Mouse (Mus musculus): ENCODE data around the gene Gm7361.
"Not testable (repeated sequence)": the region's sequence is repeated elsewhere in the genome, so short reads cannot be mapped to it uniquely, and the experiment has no call there.

Gm7361 gene

DNA sequence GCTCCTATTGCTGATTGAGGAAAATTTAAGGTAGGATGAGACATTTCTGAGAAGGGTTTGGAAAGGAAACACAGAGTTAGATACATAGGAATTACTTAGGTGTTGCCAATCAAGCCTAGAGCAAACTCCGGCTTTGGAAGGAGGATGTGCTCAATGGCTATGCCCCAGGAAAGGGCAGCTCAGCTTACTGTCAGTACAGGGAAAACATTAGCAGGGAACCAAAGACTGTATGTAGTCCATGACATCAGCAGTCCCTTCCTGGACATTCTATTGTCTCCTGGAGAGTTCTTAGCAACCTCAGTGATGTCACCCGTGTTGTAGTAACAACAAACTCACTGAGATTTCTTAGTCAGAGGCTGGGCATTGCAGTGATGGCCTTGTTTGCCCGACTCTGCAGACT is at the start of gene Gm7361:
Gene Gm7361, plus strand, starts transcription at position 301 of the 400 bp plus-strand sequence.
- not testable (repeated sequence) for DNase-seq (ENCODE audit: low spot score in 2 of 2)

DNA sequence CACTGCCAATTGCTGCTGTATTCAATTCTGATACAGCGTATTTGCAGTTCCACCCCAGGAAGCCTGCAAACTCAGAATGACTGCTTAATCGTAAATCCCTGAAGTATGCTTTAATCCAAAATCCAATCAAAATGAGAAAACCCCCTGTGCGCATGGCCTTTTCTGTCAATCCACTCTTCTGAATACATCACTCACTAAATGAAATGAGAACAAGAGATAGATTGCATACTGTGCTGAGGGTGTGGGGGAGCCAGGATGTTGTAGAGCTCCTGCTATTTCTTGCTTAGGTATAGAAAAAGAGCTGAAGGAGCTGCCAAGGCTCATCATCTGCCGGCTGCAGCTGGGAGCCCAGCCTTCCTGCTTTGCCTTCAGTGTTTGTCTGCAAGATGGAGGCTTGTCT is 46.5 kb upstream of the Gm7361 start:
- no peak for DNase-seq (ENCODE audit: low spot score in 2 of 2)

DNA sequence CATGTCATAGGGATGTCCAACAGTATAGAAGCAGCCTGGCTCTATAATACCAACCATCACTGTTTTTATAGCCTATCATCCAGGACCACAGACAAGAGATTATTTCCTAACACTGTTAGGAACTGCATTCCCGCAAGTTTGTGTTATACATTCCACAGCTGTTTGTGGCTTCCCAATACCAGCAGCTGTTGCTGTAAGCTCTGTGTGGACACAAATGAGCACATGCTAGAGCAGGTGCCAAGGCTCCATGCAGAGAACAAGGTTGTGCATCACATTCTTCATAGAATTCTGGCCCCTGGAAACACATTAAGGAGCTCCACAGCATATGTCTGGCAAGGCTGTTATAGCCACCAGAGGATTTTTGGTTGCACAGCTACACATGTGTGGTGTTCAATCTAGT is 35.4 kb upstream of the Gm7361 start:
- DNase-seq (ENCODE audit: low spot score in 2 of 2): no peak

DNA sequence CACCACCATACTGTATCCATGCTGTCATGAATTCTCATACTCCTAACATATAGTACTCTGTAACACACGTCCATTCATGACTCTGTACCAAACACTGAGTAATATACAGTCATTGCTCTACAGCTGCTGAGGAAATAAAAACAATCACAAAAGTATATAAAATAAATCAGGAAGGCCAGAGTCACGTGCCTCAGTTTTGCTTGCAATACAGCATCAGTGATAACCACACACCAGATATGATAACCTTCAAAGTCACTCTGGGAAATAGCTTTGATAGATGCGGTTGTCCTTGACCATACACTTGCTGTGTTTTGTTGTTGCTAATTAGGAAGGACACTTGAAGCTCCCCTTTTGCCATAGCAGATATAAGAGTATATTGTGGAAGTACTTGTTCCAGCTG is 9.2 kb downstream of the Gm7361 start:
- not testable (repeated sequence) for DNase-seq (ENCODE audit: low spot score in 2 of 2)

DNA sequence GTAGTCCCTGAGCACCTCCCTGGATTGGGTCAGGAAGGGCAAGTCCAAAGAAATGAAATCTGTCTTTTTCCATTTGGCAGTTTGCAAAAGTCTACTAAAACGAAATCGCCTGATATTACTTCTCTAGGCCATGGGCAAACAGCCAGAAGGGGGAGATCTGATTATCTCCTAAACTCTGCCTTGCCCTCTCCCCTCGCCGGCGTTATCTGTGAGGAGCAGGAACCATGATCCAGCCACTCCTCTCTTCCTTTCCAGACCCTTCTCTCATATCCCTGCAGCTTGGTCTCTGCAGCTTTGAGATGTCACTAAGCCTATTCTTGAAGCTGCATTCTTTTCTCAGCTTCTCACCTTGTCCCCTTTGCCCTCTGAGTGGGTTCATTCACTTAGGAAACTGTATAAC is 22.9 kb downstream of the Gm7361 start:
- DNase-seq (ENCODE audit: low spot score in 2 of 2): no peak

DNA sequence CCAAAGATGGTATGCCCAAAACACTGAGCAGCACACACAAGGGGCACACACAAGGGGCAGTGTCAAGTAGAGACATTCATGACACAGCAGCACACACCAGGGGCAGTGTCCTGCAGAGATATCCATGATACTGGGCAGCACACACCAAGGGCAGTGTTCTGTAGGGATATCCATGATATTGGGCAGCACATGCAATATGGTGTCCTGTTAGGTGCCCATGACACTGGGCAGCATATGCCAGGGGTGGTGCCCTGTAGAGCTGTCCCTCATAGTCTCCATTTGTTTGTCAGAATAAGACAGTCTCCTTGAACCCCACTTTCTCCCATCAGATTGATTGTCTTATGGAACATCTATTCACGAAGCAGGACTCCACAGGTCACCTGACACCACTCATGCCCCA is 24.2 kb downstream of the Gm7361 start:
- no peak for DNase-seq (ENCODE audit: low spot score in 2 of 2)

DNA sequence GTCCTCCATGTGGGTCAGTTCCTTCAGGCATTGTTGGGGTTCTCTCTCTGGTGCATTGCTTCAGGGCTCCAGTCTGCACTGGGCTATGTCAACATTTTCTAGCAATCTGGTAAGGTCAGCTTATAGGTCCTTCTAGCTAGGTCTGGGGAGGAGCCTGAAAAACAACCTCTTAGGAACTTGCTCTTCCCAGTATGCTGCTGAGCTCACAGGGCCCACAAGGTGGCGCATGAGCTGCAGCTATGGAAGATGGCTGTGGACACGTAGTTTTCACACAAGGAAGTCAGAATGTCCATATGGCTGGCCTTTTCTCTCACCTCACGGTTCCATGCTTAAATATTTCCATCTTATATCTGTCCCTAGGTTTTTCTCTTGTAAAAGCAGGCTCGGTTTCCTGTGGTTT is 24.8 kb downstream of the Gm7361 start:
- peak; percentile 26 to 66 for DNase-seq (ENCODE audit: low spot score in 2 of 2)

DNA sequence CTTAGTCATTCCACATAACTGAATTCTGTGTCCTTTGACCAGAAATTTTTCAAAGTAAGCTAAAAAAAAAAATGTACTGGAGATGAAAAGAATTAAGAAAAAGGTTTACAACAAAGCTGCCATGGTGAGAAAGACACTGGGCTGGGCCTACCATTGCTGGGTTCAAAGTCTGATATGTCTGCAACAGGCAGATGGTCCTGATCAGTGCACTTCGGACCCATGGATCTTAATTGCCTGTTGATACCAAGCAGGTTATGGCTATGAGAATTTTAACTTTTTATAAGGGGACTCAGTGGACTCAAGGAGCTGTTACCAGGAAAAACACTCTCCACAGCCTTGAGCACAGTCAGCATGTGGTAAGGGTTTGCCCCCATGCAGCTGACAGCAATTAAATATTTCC is 25.9 kb downstream of the Gm7361 start:
- no peak for DNase-seq (ENCODE audit: low spot score in 2 of 2)

DNA sequence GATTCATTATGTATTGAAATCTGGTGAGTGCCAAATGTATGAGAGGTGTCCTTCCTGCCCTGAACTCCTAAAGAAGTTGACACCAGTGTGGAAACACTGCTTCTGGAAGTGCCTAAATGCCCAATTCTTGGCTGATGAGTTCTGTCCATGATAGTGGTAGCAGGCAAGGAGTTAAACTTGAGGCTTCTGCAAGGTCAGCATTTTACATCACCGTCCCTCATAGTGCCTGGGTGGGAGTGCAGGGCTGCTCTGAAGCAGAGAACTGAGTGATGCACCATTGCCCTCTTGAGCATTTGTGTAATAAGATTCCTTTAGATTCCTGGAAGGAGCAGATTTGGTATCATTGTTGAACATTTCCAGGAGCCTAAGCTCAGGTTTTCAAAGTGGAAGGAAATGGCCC is 34.1 kb downstream of the Gm7361 start:
- no peak for DNase-seq (ENCODE audit: low spot score in 2 of 2)

DNA sequence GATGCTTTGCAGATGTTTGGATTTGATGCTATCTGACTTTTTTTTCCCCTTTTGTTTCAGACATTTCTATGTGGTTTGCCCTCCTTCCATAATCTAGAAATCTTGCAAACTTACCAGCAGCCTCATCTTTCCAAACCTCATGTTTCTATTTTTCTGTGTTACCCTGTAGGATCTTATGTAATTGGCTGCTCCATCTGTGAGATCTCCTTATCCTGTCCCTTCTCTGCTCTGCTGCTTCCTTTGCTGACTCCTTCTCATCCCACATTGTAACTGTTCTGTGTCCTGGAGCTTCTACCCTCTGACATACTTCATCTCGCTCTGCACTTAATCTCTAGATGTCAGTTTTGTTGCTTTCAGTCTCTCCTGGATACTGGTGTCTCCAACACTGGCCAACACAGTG is 35.8 kb downstream of the Gm7361 start:
- no peak for DNase-seq (ENCODE audit: low spot score in 2 of 2)

All from urinary bladder, postnatal 4 days (tissue).